Mouse (Mus musculus) CD4-positive naive resting alpha-beta T cell, adult 57 days (primary cell): ENCODE data around the gene Intu. TPM values are rescaled to one million over a fixed set of nuclear protein-coding genes. Genes with fewer than 3 reads are reported as not detected.

ENCODE experiments used
- total RNA-seq: library from RNA; stranded (reverse); gene quantifications from one replicate; pipeline ENCODE4 v1.2.4, GENCODE M21; 2023

Gene Intu
- 1.1 TPM for total RNA-seq

GRCm38 (mm10) chr3:40531286-40532141 is at the start of gene Intu:
TSS of gene Intu (plus strand) at chr3:40531286.

GRCm38 (mm10) chr3:40708655-40709054 is 177.6 kb downstream of the Intu start, which contains the start of gene Slc25a31:
TSS of gene Slc25a31 (plus strand) at chr3:40708855.

GRCm38 (mm10) chr3:40744024-40744835 is 213.1 kb downstream of the Intu start, which contains the start of gene Hspa4l:
TSS of gene Hspa4l (plus strand) at chr3:40744495.

Other genes with a start within 250 kb of the Intu start
- gene Slc25a31, start 177.6 kb downstream of the Intu start, total RNA-seq = not detected
- 38.1 TPM for gene Hspa4l, start 213.2 kb downstream of the Intu start, total RNA-seq